Mouse (Mus musculus) thymus, adult 2 months (tissue): ENCODE data around the gene Pdxp. TPM values are rescaled to one million over a fixed set of nuclear protein-coding genes. Genes with fewer than 3 reads are reported as not detected.

ENCODE experiments used
- DNase-seq: peaks from one replicate; pipeline ENCODE4 v3.0.0; 2021
- H3K27ac ChIP-seq: fragments of 200-500 bp; 2 replicates; pipeline ENCODE4 v1.5.1; 2012; ENCODE audit warnings: low read length, control low read depth; ENCODE audit not compliant: control insufficient read depth, insufficient read depth
- H3K27me3 ChIP-seq: fragments of 200-500 bp; 2 replicates; pipeline ENCODE4 v1.6.1; 2012; ENCODE audit warnings: mild to moderate bottlenecking, low read length, moderate library complexity, mixed read lengths; ENCODE audit not compliant: control insufficient read depth, insufficient read depth
- H3K36me3 ChIP-seq: fragments of 200-500 bp; 2 replicates; pipeline ENCODE4 v1.6.1; 2012; ENCODE audit warnings: mild to moderate bottlenecking, low read length, moderate library complexity; ENCODE audit not compliant: control insufficient read depth, insufficient read depth
- H3K4me1 ChIP-seq: fragments of 200-500 bp; replicated peaks from 2 replicates; pipeline ENCODE4 v1.6.1; 2012; ENCODE audit warnings: low read length; ENCODE audit not compliant: control insufficient read depth, insufficient read depth
- H3K4me3 ChIP-seq: fragments of 200-500 bp; 2 replicates; pipeline ENCODE4 v1.5.1; 2012; ENCODE audit warnings: mild to moderate bottlenecking, low read length, control low read depth, moderate library complexity; ENCODE audit not compliant: control insufficient read depth, insufficient read depth
- CTCF ChIP-seq: fragments of 200-500 bp; IDR thresholded peaks from 2 replicates; pipeline ENCODE4 v1.5.1; 2012; ENCODE audit warnings: mild to moderate bottlenecking, control low read depth, low read length, moderate library complexity, borderline replicate concordance; ENCODE audit not compliant: control insufficient read depth, poor library complexity, insufficient read depth; ENCODE audit errors: extremely low read depth
- POLR2A ChIP-seq: fragments of 200-500 bp; IDR thresholded peaks from 2 replicates; pipeline ENCODE4 v1.6.1; 2012; ENCODE audit warnings: mild to moderate bottlenecking, low read length, control low read depth, moderate library complexity; ENCODE audit not compliant: control insufficient read depth, poor library complexity, insufficient read depth; ENCODE audit errors: extremely low read depth
- WGBS: fragments of 180-500 bp; shearing (Covaris S2); methylation state at CpG from one replicate; pipeline ENCODE4 v1.1.7; 2018; 5-methylcytosine and 5-hydroxymethylcytosine counted together
- polyA plus RNA-seq: library from polyadenylated mRNA; depleted of rRNA; stranded (reverse); fragments of >200 nt; gene quantifications from 2 replicates; pipeline ENCODE4 v1.2.3, GENCODE M21; 2012; rRNA removed

Gene Pdxp
- polyA plus RNA-seq = 72.0 and 94.8 TPM in 2 replicates

GRCm38 (mm10) chr15:78913632-78914090 is at the start of gene Pdxp:
Gene Pdxp, plus strand, starts transcription at chr15:78913919.
- under 1% methylated on average over 51 of the region's 51 CpGs for WGBS
- peak within 1 kb of the TSS; percentile 70 for H3K4me3 ChIP-seq
- H3K36me3 ChIP-seq = peaks cover 15% of the 10 kb centered on the region
- no peaks in the 10 kb centered on the region for H3K27me3 ChIP-seq
- peaks cover 26% of the 10 kb centered on the region for H3K4me1 ChIP-seq
- DNase-seq = peak; percentile 96
- TF ChIP-seq CTCF (peak; percentile 46; the same call in 1 of the 2 replicates), POLR2A (peak; percentile 90)
- H3K27ac ChIP-seq = no peak within 1 kb of the TSS

- no peak for DNase-seq
- TF ChIP-seq CTCF (no peak), POLR2A (no peak)
- 90% methylated on average over 9 of the region's 9 CpGs for WGBS
- Histone ChIP-seq H3K27me3 (no peaks in the 10 kb centered on the region), H3K36me3 (no peaks in the 10 kb centered on the region), H3K27ac (no peak overlapping the region), H3K4me3 (no peak overlapping the region), H3K4me1 (peaks cover 10% of the 10 kb centered on the region)
Measured at GRCm38 (mm10) chr15:78868398-78868797, 45.3 kb upstream of the Pdxp start.

GRCm38 (mm10) chr15:78868826-78869233 is 44.9 kb upstream of the Pdxp start:
- Histone ChIP-seq H3K27ac (no peak overlapping the region), H3K4me3 (no peak overlapping the region), H3K36me3 (no peaks in the 10 kb centered on the region), H3K4me1 (peaks cover 6% of the 10 kb centered on the region), H3K27me3 (no peaks in the 10 kb centered on the region)
- no peak for TF ChIP-seq POLR2A
- WGBS = 94% methylated on average over 7 of the region's 7 CpGs
- no peak for DNase-seq

GRCm38 (mm10) chr15:78869775-78870174 is 43.9 kb upstream of the Pdxp start:
- Histone ChIP-seq H3K4me3 (no peak overlapping the region), H3K4me1 (no peaks in the 10 kb centered on the region), H3K27ac (no peak overlapping the region), H3K36me3 (no peaks in the 10 kb centered on the region), H3K27me3 (no peaks in the 10 kb centered on the region)
- peak; percentile 39 for DNase-seq
- WGBS = 12% methylated on average over 6 of the region's 6 CpGs
- TF ChIP-seq POLR2A = no peak
- peak; percentile 67; the same call in 1 of the 2 replicates for TF ChIP-seq CTCF

GRCm38 (mm10) chr15:78872021-78872608 is 41.6 kb upstream of the Pdxp start:
- Histone ChIP-seq H3K27me3 (no peaks in the 10 kb centered on the region), H3K4me3 (no peak overlapping the region), H3K36me3 (no peaks in the 10 kb centered on the region), H3K4me1 (peaks cover 6% of the 10 kb centered on the region), H3K27ac (no peak overlapping the region)
- TF ChIP-seq POLR2A (no peak), CTCF (no peak)
- 55% methylated on average over 5 of the region's 5 CpGs for WGBS
- DNase-seq = no peak

- no peak for TF ChIP-seq CTCF
- no peak for TF ChIP-seq POLR2A
Measured at GRCm38 (mm10) chr15:78873803-78874435, 39.8 kb upstream of the Pdxp start.

GRCm38 (mm10) chr15:78874989-78875388 is 38.7 kb upstream of the Pdxp start:
- no peak overlapping the region for H3K4me3 ChIP-seq
- no peaks in the 10 kb centered on the region for H3K27me3 ChIP-seq
- peaks cover 20% of the 10 kb centered on the region for H3K4me1 ChIP-seq
- no peak overlapping the region for H3K27ac ChIP-seq
- WGBS = 86% methylated on average over 8 of the region's 8 CpGs
- TF ChIP-seq CTCF (no peak), POLR2A (no peak)
- no peak for DNase-seq
- H3K36me3 ChIP-seq = no peaks in the 10 kb centered on the region

More at GRCm38 (mm10) chr15:78873803-78874435, 39.8 kb upstream of the Pdxp start:
- whole genome bisulfite sequencing = 83% methylated on average over 13 of the region's 13 CpGs
- Histone ChIP-seq H3K4me3 (no peak overlapping the region), H3K27me3 (no peaks in the 10 kb centered on the region), H3K4me1 (peaks cover 13% of the 10 kb centered on the region), H3K27ac (no peak overlapping the region), H3K36me3 (no peaks in the 10 kb centered on the region)
- DNase-seq = no peak
